Mouse (Mus musculus) heart, embryonic 14.5 days (tissue): ENCODE measurements around the gene Spz1. TPM values are rescaled to one million over a fixed set of nuclear protein-coding genes. Genes with fewer than 3 reads are reported as not detected.

Experiments used
- ATAC-seq: fragments of 200-750 bp; cut with Nextera tagmentation; 2 replicates; pipeline ENCODE4 v1.8.0; 2017; ENCODE audit warnings: low read depth, moderate TSS enrichment; ENCODE audit not compliant: insufficient number of reproducible peaks, insufficient read depth, low FRiP score
- H3K27ac ChIP-seq, 2 experiments: fragments of 200-500 bp in 1 of 2; fragments of 300-500 bp in 1 of 2; sonication (generic) in 1 of 2; replicated peaks in 1 of 2; 2 replicates each; pipeline ENCODE4 v1.5.1; 2012 to 2014; ENCODE audit warnings: low read depth in 2 of 2, low read length in 2 of 2, control low read depth in 1 of 2, mild to moderate bottlenecking in 1 of 2, mixed read lengths in 1 of 2; ENCODE audit not compliant: control insufficient read depth in 1 of 2, insufficient read depth in 1 of 2
- H3K27me3 ChIP-seq: fragments of 300-500 bp; sonication (generic); 2 replicates; pipeline ENCODE4 v1.6.1; 2014; ENCODE audit warnings: mild to moderate bottlenecking, low read length, control low read depth; ENCODE audit not compliant: control insufficient read depth, insufficient read depth
- H3K36me3 ChIP-seq: fragments of 300-500 bp; sonication (generic); 2 replicates; pipeline ENCODE4 v1.6.1; 2014; ENCODE audit warnings: mild to moderate bottlenecking, control low read depth, low read length, mixed read lengths; ENCODE audit not compliant: control insufficient read depth, insufficient read depth
- H3K4me1 ChIP-seq, 2 experiments: fragments of 200-500 bp in 1 of 2; fragments of 300-500 bp in 1 of 2; sonication (generic) in 1 of 2; 2 replicates each; pipeline ENCODE4 v1.6.1; 2012 to 2014; ENCODE audit warnings: low read length in 2 of 2, control low read depth in 1 of 2, mixed read lengths in 1 of 2; ENCODE audit not compliant: control insufficient read depth in 2 of 2, insufficient read depth in 2 of 2
- H3K4me2 ChIP-seq: fragments of 300-500 bp; sonication (generic); 2 replicates; pipeline ENCODE4 v1.6.1; 2014; ENCODE audit warnings: mild to moderate bottlenecking, low read length
- H3K4me3 ChIP-seq, 2 experiments: fragments of 200-500 bp in 1 of 2; fragments of 300-500 bp in 1 of 2; sonication (generic) in 1 of 2; 2 replicates each; pipeline ENCODE4 v1.5.1; 2012 to 2014; ENCODE audit warnings: low read length in 2 of 2, mild to moderate bottlenecking in 2 of 2, control low read depth in 1 of 2, low read depth in 1 of 2, moderate library complexity in 1 of 2; ENCODE audit not compliant: control insufficient read depth in 1 of 2, insufficient read depth in 1 of 2
- H3K9ac ChIP-seq: fragments of 300-500 bp; sonication (generic); 2 replicates; pipeline ENCODE4 v1.6.1; 2014; ENCODE audit warnings: mild to moderate bottlenecking, low read length
- H3K9me3 ChIP-seq: fragments of 300-500 bp; sonication (generic); 2 replicates; pipeline ENCODE4 v1.6.1; 2016; ENCODE audit warnings: low read length, control low read depth; ENCODE audit not compliant: control insufficient read depth
- WGBS: fragments of 180-500 bp; shearing (Covaris S2); extraction: QIAGEN DNeasy Blood & Tissue Kit; methylation state at CpG from one replicate; pipeline ENCODE4 v1.1.7; 2014; 5-methylcytosine and 5-hydroxymethylcytosine counted together
- polyA plus RNA-seq: library from polyadenylated mRNA; unstranded; fragments of >200 nt; fragmentation: Nextera tagmentation; extraction: Ambion mirVana; gene quantifications from 2 replicates; pipeline ENCODE4 v1.2.1, GENCODE M21; 2014

Gene Spz1
- polyA plus RNA-seq, 1 experiment from 2014 or later: not detected

DNA sequence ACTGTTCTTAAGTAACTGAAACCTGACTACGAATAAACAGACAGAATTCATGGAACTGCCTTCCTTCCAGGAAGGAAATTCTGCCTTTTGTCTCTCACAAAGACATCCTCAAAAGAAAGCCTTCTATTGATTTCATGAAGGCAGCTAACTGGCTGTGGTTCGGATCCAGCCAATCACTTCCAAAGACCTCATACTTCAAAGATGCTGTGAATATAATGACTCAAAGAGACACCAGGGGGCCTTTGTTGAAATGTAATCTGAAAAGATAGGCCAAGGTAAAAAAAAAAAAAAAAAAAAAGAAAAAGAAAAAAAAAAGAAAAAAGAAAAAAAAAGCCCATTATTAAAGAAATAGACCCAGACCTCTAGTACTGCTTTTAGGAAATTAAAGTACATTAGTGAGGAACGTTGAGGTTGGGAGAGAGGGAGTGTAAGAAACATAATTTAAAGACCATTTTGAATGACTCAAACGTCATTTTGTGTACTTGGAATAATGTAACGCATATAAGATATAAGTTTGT is 16.4 kb upstream of the Spz1 start:
- H3K27me3 ChIP-seq: no peaks in the 10 kb centered on the region
- H3K9me3 ChIP-seq: no peaks in the 10 kb centered on the region
- H3K27ac ChIP-seq: no peak overlapping the region
- no peak overlapping the region for H3K4me3 ChIP-seq
- ATAC-seq: no peak
- WGBS: 56% methylated on average over 5 of the region's 5 CpGs
- no peak overlapping the region for H3K4me2 ChIP-seq
- peaks cover 14 to 15% of the 10 kb centered on the region in 2 experiments; a peak in 3 of 4 replicates for H3K4me1 ChIP-seq
- H3K36me3 ChIP-seq: no peaks in the 10 kb centered on the region
- no peak overlapping the region for H3K9ac ChIP-seq

DNA sequence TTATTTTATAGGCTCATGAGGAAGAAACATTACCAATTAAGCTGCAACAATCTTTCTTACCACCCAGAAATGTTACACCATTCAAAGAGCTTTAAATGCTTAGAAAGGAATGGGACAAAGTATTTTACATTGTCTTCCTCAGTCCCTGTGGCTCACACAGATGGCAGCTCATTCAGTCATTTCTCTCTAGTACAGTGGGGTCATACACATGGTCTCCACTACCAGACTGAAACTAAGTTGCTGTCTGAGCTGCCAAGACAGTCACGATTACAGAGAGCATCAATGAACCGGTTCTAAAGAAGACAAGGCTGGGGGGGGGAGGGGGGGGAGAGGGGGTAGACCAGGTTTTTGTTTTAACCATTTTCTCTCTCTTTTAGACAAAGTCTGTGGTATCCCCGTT is 15.3 kb upstream of the Spz1 start:
- H3K9ac ChIP-seq: no peak overlapping the region
- H3K4me2 ChIP-seq: no peak overlapping the region
- H3K9me3 ChIP-seq: no peaks in the 10 kb centered on the region
- H3K27ac ChIP-seq: no peak overlapping the region
- ATAC-seq: no peak
- H3K4me1 ChIP-seq: peaks cover 14 to 15% of the 10 kb centered on the region in 2 experiments; a peak in 3 of 4 replicates
- no peak overlapping the region for H3K4me3 ChIP-seq
- no peaks in the 10 kb centered on the region for H3K36me3 ChIP-seq
- no peaks in the 10 kb centered on the region for H3K27me3 ChIP-seq
- 58% methylated on average over 3 of the region's 3 CpGs for WGBS

DNA sequence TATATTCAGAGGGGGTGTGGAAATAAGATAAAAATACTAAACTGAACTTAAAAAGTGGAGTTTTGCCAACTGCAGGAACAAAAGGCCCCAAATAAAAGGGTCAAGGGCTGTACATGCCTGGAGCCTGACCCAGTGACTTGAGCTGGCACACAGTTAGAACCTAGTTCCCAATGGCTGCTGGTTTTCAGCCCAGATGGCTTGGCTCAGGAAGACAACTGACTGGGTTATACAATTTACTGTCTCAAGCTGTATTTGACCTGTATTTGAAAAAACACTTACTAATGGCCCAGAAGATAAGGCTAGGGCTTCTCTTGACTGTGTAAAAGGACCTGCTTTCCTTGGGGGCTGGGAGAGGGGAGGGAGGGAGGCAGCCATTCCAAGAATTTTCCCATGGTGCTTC is 13.3 kb upstream of the Spz1 start:
- Histone ChIP-seq H3K27ac (no peak overlapping the region), H3K36me3 (no peaks in the 10 kb centered on the region), H3K4me2 (no peak overlapping the region), H3K4me1 (peaks cover 9% of the 10 kb centered on the region in 2 experiments; a peak in 2 of 4 replicates), H3K4me3 (no peak overlapping the region), H3K9me3 (no peaks in the 10 kb centered on the region), H3K9ac (no peak overlapping the region), H3K27me3 (no peaks in the 10 kb centered on the region)
- ATAC-seq: no peak

DNA sequence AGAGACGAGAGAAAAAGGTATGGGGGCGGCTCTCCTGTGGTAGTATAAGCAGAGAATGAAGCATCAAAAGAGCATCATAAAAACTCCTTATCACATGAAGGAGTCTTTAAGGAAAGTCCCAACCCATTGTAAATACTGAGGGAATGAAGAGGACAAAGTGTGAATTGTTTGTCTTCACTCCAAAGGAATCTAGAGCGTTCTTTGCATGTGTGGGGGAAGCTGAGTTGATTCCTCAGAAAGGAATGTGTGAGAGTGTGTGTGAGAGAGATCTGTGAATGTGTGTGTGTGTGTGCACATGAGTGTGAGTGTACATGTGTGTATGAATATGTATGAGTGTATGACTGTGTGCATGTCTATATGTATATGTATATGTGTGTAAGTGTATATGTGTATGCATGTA is 12.7 kb upstream of the Spz1 start:
- Histone ChIP-seq H3K4me1 (peaks cover 5 to 7% of the 10 kb centered on the region in 2 experiments; a peak in 2 of 4 replicates), H3K36me3 (no peaks in the 10 kb centered on the region), H3K27ac (no peak overlapping the region), H3K4me2 (no peak overlapping the region), H3K9me3 (no peaks in the 10 kb centered on the region), H3K9ac (no peak overlapping the region), H3K27me3 (no peaks in the 10 kb centered on the region), H3K4me3 (no peak overlapping the region)
- no peak for ATAC-seq
- WGBS: 56% methylated on average over 3 of the region's 3 CpGs

DNA sequence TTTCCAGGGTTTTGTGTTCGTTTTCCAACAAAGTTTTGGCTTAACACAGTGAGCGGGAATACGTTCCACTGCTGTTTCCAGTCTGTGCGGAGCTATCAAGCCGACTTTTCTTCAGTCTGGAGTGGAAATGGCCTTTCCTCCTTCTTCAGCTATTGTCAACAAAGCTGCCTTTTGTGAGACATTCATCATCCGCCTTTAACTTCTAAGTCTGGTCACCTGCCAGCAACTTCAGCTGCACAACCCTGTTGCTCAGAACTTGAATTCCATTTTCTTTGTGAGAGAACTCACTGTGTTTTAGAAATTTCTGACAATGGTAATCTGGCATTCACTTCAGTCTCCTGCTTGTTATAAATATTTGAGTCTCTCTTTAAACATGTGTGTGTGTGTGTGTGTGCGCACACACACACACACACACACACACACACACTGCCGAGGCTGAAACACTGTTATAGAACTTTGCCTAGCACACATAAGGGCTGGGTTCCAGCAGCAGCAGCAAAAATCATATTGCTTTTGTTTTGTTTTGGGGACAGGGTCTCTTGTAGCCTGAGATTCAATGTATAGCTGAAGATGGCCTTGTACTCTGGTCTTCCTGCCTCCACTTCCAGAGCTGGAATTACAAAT is 8.2 kb upstream of the Spz1 start:
- Histone ChIP-seq H3K9ac (no peak overlapping the region), H3K4me1 (peaks cover 5 to 8% of the 10 kb centered on the region in 2 experiments), H3K27me3 (no peaks in the 10 kb centered on the region), H3K4me2 (no peak overlapping the region), H3K27ac (peak overlapping the region in 1 of 2 experiments; percentile 41; a peak in 1 of 4 replicates), H3K9me3 (no peaks in the 10 kb centered on the region), H3K4me3 (no peak overlapping the region), H3K36me3 (no peaks in the 10 kb centered on the region)
- ATAC-seq: no peak
- 59% methylated on average over 8 of the region's 8 CpGs for WGBS

DNA sequence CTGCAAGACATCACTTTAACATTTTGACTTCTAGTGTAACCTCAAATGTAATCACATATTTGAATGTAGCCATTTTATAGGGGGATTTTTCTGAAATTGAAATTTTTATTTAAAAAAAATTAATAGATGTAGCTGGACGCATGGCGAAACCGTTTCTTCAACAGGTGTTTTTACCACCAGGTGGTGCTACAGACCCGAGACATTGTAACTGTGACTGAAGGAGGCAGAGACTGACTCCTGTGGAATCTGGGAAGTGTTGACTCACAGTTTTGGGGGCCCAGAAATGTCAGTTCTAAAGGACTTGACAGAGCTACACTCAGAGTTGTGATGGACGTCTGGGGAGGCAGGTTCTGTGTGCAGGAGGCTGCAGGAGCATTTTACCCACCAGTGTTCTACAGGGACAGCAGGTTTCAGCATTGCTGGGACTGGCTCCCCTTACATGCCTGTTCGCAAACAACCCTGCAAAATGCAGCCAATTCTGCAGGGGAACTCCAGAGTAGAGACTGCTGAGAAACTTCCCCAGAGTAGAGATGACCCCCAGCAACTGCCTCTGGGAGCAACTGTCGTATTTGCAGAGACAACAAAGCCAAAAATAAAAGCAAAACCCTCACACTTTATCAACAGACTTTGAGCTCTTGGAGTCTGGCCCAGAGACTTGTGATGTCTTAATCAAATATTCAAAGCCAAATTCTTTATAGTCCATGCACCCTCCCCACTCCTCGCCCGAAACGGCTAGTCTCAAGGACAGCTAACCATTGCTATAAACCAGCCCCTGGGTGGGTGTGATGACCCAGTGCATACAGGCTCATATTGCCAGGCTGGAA is 4.5 kb upstream of the Spz1 start:
- no peaks in the 10 kb centered on the region for H3K9me3 ChIP-seq
- peak overlapping the region; percentile 14 for H3K4me2 ChIP-seq
- H3K36me3 ChIP-seq: no peaks in the 10 kb centered on the region
- no peak overlapping the region for H3K4me3 ChIP-seq
- whole genome bisulfite sequencing: 23% methylated on average over 10 of the region's 10 CpGs
- peaks cover 5 to 8% of the 10 kb centered on the region in 2 experiments for H3K4me1 ChIP-seq
- H3K27ac ChIP-seq: no peak overlapping the region
- no peak for ATAC-seq
- no peaks in the 10 kb centered on the region for H3K27me3 ChIP-seq
- no peak overlapping the region for H3K9ac ChIP-seq

DNA sequence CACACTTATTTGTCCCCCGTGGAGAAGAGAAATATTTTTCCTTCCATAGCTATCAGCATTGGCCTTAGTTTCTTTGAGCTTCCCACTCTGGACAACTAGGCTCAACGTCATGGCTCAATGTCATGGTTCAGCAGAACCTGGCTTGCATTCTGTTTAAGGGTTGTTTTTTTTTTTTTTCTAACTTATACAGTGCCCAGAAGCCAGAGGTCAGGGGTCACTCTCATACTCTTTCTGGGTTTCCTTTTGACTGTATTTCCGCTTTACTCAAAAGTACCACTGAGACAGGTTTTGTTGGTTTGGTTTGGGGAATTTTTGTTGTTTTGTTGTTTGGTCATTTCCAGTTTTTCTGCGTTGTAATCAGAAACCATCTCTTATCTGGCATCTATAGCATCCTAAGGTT is 2.2 kb upstream of the Spz1 start:
- 68% methylated on average over 4 of the region's 4 CpGs for WGBS
- H3K27ac ChIP-seq: no peak overlapping the region
- H3K4me2 ChIP-seq: no peak overlapping the region
- ATAC-seq: no peak
- no peak overlapping the region for H3K9ac ChIP-seq
- H3K27me3 ChIP-seq: no peaks in the 10 kb centered on the region
- peaks cover 5 to 8% of the 10 kb centered on the region in 2 experiments for H3K4me1 ChIP-seq
- no peaks in the 10 kb centered on the region for H3K36me3 ChIP-seq
- H3K4me3 ChIP-seq: no peak overlapping the region
- no peaks in the 10 kb centered on the region for H3K9me3 ChIP-seq
